Mouse (Mus musculus): ENCODE measurements around the gene Emd.

DNA sequence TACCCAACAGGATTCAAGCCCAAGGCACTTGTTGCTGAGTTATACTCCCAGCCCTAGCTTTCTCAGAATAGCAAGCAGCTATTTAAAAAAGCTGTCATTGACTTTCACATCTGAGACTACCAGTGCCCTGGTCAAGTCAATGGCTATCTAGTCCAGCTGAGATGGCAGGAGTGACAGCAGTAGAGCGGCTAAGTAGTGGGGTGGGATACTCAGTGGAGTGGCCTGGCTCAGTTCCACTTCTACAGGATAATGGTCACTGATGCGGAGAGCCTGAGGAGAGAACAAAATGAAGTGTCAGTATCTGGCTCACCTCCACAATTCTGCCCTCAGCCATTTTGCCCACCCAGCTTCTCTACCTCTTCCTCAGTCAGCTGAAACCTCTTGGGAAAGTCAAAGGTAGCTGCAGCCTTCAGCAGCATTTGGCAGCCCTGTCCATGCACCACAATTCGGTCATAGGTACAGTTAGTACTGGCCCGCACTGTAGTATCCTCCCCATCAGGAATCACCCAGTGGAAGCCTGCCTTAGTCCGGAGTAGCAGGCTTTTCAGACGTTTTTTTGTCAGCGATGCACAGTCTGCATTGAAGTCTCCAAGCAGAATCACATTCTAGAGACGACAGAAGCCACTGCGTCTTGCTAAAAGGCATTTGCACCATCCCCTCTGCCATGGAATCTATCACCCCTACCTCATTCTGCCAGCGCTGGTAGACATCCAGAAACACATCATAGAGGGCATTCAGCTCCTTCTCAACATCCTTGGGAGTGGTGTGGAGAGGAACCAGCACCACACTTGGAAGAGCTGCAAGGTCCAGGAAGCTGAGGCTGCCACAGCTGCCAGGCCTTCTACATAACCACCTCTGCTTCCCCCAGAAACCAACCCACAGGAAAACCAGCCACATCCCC is 19.2 kb downstream of the Emd start:
- no peak for TF ChIP-seq CTCF (IDR thresholded peaks at IDR 0.05; ENCODE audit: borderline replicate concordance, insufficient read depth, low read depth, low read length)
- no peak for TF ChIP-seq POLR2A (IDR thresholded peaks at IDR 0.05; ENCODE audit: borderline replicate concordance, insufficient read depth, low read length)
